Comparison of ENCODE assay signal across 8 mouse cellular contexts in genomic region chr11:96862534-96862933, GRCm38 (mm10). TPM values are rescaled to one million over a fixed set of nuclear protein-coding genes. Genes with fewer than 3 reads are reported as not detected.
DNase-seq lines count a peak whose midpoint lies in the region; ATAC-seq lines count a peak whose summit lies in the region.

No protein-coding gene starts in this region.

- peak overlapping the region; percentile 94 for H3K4me2 ChIP-seq in neural tube, embryonic 11.5 days (ENCODE audit: low read depth)
- H3K4me2 ChIP-seq in neural tube, embryonic 14.5 days (ENCODE audit: low read depth, low read length), result peak overlapping the region; percentile 61

- no peaks in the 10 kb centered on the region for H3K27me3 ChIP-seq in neural tube, embryonic 11.5 days (ENCODE audit: control insufficient read depth, insufficient read depth, low read length)
- H3K27me3 ChIP-seq in neural tube, embryonic 14.5 days (ENCODE audit: control insufficient read depth, insufficient read depth, low read length), result no peaks in the 10 kb centered on the region

- peaks cover 24% of the 10 kb centered on the region for H3K4me1 ChIP-seq in neural tube, embryonic 11.5 days (ENCODE audit: control insufficient read depth, insufficient read depth, low read length)
- peaks cover 29% of the 10 kb centered on the region for H3K4me1 ChIP-seq in neural tube, embryonic 14.5 days (ENCODE audit: control insufficient read depth, insufficient read depth, low read length)

- H3K4me3 ChIP-seq in neural tube, embryonic 11.5 days (ENCODE audit: low read depth, low read length), result no peak overlapping the region
- no peak overlapping the region for H3K4me3 ChIP-seq in neural tube, embryonic 14.5 days (ENCODE audit: low read depth, low read length)

- no peak for ATAC-seq in neural tube, embryonic 11.5 days (ENCODE audit: insufficient read depth, low FRiP score, low TSS enrichment)
- ATAC-seq in neural tube, embryonic 14.5 days (ENCODE audit: low read depth), result no peak

- no peaks in the 10 kb centered on the region for H3K9me3 ChIP-seq in neural tube, embryonic 11.5 days (ENCODE audit: control insufficient read depth, low read length)
- H3K9me3 ChIP-seq in neural tube, embryonic 14.5 days (ENCODE audit: control insufficient read depth, low read length), result no peaks in the 10 kb centered on the region

- peak; percentile 24 for DNase-seq in adrenal gland, postnatal 14 days
- no peak for DNase-seq in adrenal gland, postnatal 36 days
- no peak for DNase-seq in neural tube, embryonic 11.5 days (ENCODE audit: low spot score)
- DNase-seq in neural tube, embryonic 10.5 days (ENCODE audit: extremely low spot score, low spot score), result no peak
- peak; percentile 22 for DNase-seq in kidney, postnatal 14 days
- DNase-seq in urinary bladder, postnatal 25 days (ENCODE audit: low spot score), result no peak
- no peak for DNase-seq in cerebellum, adult 18-20 months

- H3K9ac ChIP-seq in neural tube, embryonic 11.5 days (ENCODE audit: low read length), result no peak overlapping the region
- H3K9ac ChIP-seq in neural tube, embryonic 14.5 days (replicated peaks; ENCODE audit: low read depth, low read length), result no peak overlapping the region

- no peak overlapping the region; the same call in 1 of the 2 replicates for H3K27ac ChIP-seq in neural tube, embryonic 11.5 days (ENCODE audit: low read depth, low read length)
- H3K27ac ChIP-seq in neural tube, embryonic 14.5 days (ENCODE audit: low read depth, low read length), result peak overlapping the region; percentile 4; the same call in 1 of the 2 replicates

- 64% methylated on average over 12 of the region's 12 CpGs for WGBS in neural tube, embryonic 11.5 days
- 55% methylated on average over 12 of the region's 12 CpGs for WGBS in neural tube, embryonic 14.5 days

- H3K36me3 ChIP-seq in neural tube, embryonic 11.5 days (ENCODE audit: control insufficient read depth, insufficient read depth, low read length), result no peaks in the 10 kb centered on the region
- no peaks in the 10 kb centered on the region for H3K36me3 ChIP-seq in neural tube, embryonic 14.5 days (ENCODE audit: control insufficient read depth, insufficient read depth, low read length)

RNA-seq across cellular contexts. Expression of gene Copz2, which starts 12.9 kb away (rescaled TPM):
- 39.8 and 43.7 TPM in 2 replicates for total RNA-seq in adrenal gland, postnatal 14 days (2021)
- total RNA-seq in adrenal gland, postnatal 36 days (2021), result 10 to 100 TPM; 57.4 to 63.3 TPM
- polyA plus RNA-seq in neural tube, embryonic 11.5 days (2014; fragmentation: Nextera tagmentation; extraction: Ambion mirVana), result 44.8 and 46.5 TPM in 2 replicates
- 10.9 and 33.9 TPM in 2 replicates for polyA plus RNA-seq in neural tube, embryonic 14.5 days (2014; fragmentation: Nextera tagmentation; extraction: Ambion mirVana)

RNA-seq across cellular contexts. Expression of gene Nfe2l1, which starts 32.8 kb away (rescaled TPM):
- 362 and 371 TPM in 2 replicates for total RNA-seq in adrenal gland, postnatal 14 days (2021)
- total RNA-seq in adrenal gland, postnatal 36 days (2021), result 100 to 1,000 TPM; 526 to 605 TPM
- 45.4 and 46.8 TPM in 2 replicates for polyA plus RNA-seq in neural tube, embryonic 11.5 days (2014; fragmentation: Nextera tagmentation; extraction: Ambion mirVana)
- polyA plus RNA-seq in neural tube, embryonic 14.5 days (2014; fragmentation: Nextera tagmentation; extraction: Ambion mirVana), result 39.7 and 51.7 TPM in 2 replicates

RNA-seq across cellular contexts. Expression of gene Cdk5rap3, which starts 53.8 kb away (rescaled TPM):
- 48.6 and 49.9 TPM in 2 replicates for total RNA-seq in adrenal gland, postnatal 14 days (2021)
- 10 to 100 TPM; 44.1 to 58.8 TPM for total RNA-seq in adrenal gland, postnatal 36 days (2021)
- 92.7 and 93.1 TPM in 2 replicates for polyA plus RNA-seq in neural tube, embryonic 11.5 days (2014; fragmentation: Nextera tagmentation; extraction: Ambion mirVana)
- 80.0 and 82.4 TPM in 2 replicates for polyA plus RNA-seq in neural tube, embryonic 14.5 days (2014; fragmentation: Nextera tagmentation; extraction: Ambion mirVana)

Comparison
In these comparisons a context has a peak if more than half of its experiments do, and no peak if none do; other contexts are left out.
1. DNase-seq: peak in adrenal gland, postnatal 14 days (single experiment) and kidney, postnatal 14 days (single experiment); none in adrenal gland, postnatal 36 days (0 of 2), neural tube, embryonic 11.5 days (single experiment), neural tube, embryonic 10.5 days (single experiment), urinary bladder, postnatal 25 days (single experiment) and cerebellum, adult 18-20 months (0 of 2).